Mouse (Mus musculus) telencephalon, adult 2 months (tissue): ENCODE results near the gene Oit3.
A peak's percentile ranks its signal among the peaks of the same experiment; 100 is the strongest.

ENCODE experiments used
- DNase-seq: peaks from one replicate; pipeline ENCODE4 v3.0.0-alpha.2; 2011; ENCODE audit warnings: low read depth, low spot score

Gene Oit3

GRCm38 (mm10) chr10:59441735-59442134 is at the start of gene Oit3:
Oit3 (minus strand) TSS chr10:59441778.
- no peak for DNase-seq

GRCm38 (mm10) chr10:59490920-59491319 is 49.3 kb upstream of the Oit3 start:
- DNase-seq: no peak

GRCm38 (mm10) chr10:59489411-59489810 is 47.8 kb upstream of the Oit3 start:
- DNase-seq: no peak

GRCm38 (mm10) chr10:59487351-59487750 is 45.8 kb upstream of the Oit3 start:
- no peak for DNase-seq

GRCm38 (mm10) chr10:59484318-59484717 is 42.7 kb upstream of the Oit3 start:
- no peak for DNase-seq

- DNase-seq: peak; percentile 52
Observed at GRCm38 (mm10) chr10:59481381-59481780, 39.8 kb upstream of the Oit3 start.

GRCm38 (mm10) chr10:59470451-59470850 is 28.9 kb upstream of the Oit3 start:
- no peak for DNase-seq

GRCm38 (mm10) chr10:59467297-59467696 is 25.7 kb upstream of the Oit3 start:
- DNase-seq: no peak

- DNase-seq: no peak
Observed at GRCm38 (mm10) chr10:59466626-59467025, 25.0 kb upstream of the Oit3 start.

- DNase-seq: no peak
Observed at GRCm38 (mm10) chr10:59465546-59465945, 24.0 kb upstream of the Oit3 start.

- no peak for DNase-seq
Observed at GRCm38 (mm10) chr10:59462307-59462706, 20.7 kb upstream of the Oit3 start.

- DNase-seq: peak; percentile 34
Observed at GRCm38 (mm10) chr10:59459767-59460166, 18.2 kb upstream of the Oit3 start.

GRCm38 (mm10) chr10:59454631-59455030 is 13.1 kb upstream of the Oit3 start:
- DNase-seq: no peak

- DNase-seq: no peak
Observed at GRCm38 (mm10) chr10:59451839-59452238, 10.3 kb upstream of the Oit3 start.

GRCm38 (mm10) chr10:59447546-59447945 is 6.0 kb upstream of the Oit3 start:
- DNase-seq: peak; percentile 74

- DNase-seq: no peak
Observed at GRCm38 (mm10) chr10:59446911-59447437, 5.4 kb upstream of the Oit3 start.

- no peak for DNase-seq
Observed at GRCm38 (mm10) chr10:59444635-59445034, 3.1 kb upstream of the Oit3 start.

GRCm38 (mm10) chr10:59444106-59444505 is 2.5 kb upstream of the Oit3 start:
- DNase-seq: no peak

GRCm38 (mm10) chr10:59443212-59443611 is 1.6 kb upstream of the Oit3 start:
- DNase-seq: no peak

GRCm38 (mm10) chr10:59440177-59440576 is 1.4 kb downstream of the Oit3 start:
- DNase-seq: no peak

- DNase-seq: no peak
Observed at GRCm38 (mm10) chr10:59439508-59439931, 2.1 kb downstream of the Oit3 start.

- no peak for DNase-seq
Observed at GRCm38 (mm10) chr10:59438651-59439050, 2.9 kb downstream of the Oit3 start.

- DNase-seq: no peak
Observed at GRCm38 (mm10) chr10:59435746-59436145, 5.8 kb downstream of the Oit3 start.

GRCm38 (mm10) chr10:59430701-59431218 is 10.8 kb downstream of the Oit3 start:
- DNase-seq: no peak
